Mouse (Mus musculus) neural tube, embryonic 12.5 days (tissue): ENCODE data around the gene Vmn1r38. TPM values are rescaled to one million over a fixed set of nuclear protein-coding genes. Genes with fewer than 3 reads are reported as not detected.
"Not testable (repeated sequence)": the region's sequence is repeated elsewhere in the genome, so short reads cannot be mapped to it uniquely, and the experiment has no call there.

Experiments used
- ATAC-seq: fragments of 200-750 bp; cut with Nextera tagmentation; 2 replicates; pipeline ENCODE4 v1.8.0; 2017; ENCODE audit warnings: low read depth, mild to moderate bottlenecking, moderate TSS enrichment, moderate library complexity; ENCODE audit not compliant: low FRiP score
- H3K27ac ChIP-seq: fragments of 300-500 bp; sonication (generic); 2 replicates; pipeline ENCODE4 v1.5.1; 2016
- H3K27me3 ChIP-seq: fragments of 300-500 bp; sonication (generic); replicated peaks from 2 replicates; pipeline ENCODE4 v1.6.1; 2016; ENCODE audit warnings: mild to moderate bottlenecking
- H3K36me3 ChIP-seq: fragments of 300-500 bp; sonication (generic); 2 replicates; pipeline ENCODE4 v1.6.1; 2016; ENCODE audit warnings: mild to moderate bottlenecking
- H3K4me1 ChIP-seq: fragments of 300-500 bp; sonication (generic); 2 replicates; pipeline ENCODE4 v1.6.1; 2016
- H3K4me2 ChIP-seq: fragments of 300-500 bp; sonication (generic); replicated peaks from 2 replicates; pipeline ENCODE4 v1.6.1; 2016; ENCODE audit warnings: mild to moderate bottlenecking
- H3K4me3 ChIP-seq: fragments of 300-500 bp; sonication (generic); 2 replicates; pipeline ENCODE4 v1.5.1; 2016
- H3K9ac ChIP-seq: fragments of 300-500 bp; sonication (generic); 2 replicates; pipeline ENCODE4 v1.6.1; 2016; ENCODE audit warnings: mild to moderate bottlenecking
- H3K9me3 ChIP-seq: fragments of 300-500 bp; sonication (generic); 2 replicates; pipeline ENCODE4 v1.6.1; 2016; ENCODE audit warnings: mild to moderate bottlenecking
- WGBS: fragments of 180-500 bp; shearing (Covaris S2); methylation state at CpG from one replicate; pipeline ENCODE4 v1.1.7; 2016; 5-methylcytosine and 5-hydroxymethylcytosine counted together
- polyA plus RNA-seq: library from polyadenylated mRNA; unstranded; fragments of >200 nt; fragmentation: Nextera tagmentation; extraction: Ambion mirVana; gene quantifications from 2 replicates; pipeline ENCODE4 v1.2.1, GENCODE M21; 2016

Gene Vmn1r38
- polyA plus RNA-seq: not detected in 2 replicates

DNA sequence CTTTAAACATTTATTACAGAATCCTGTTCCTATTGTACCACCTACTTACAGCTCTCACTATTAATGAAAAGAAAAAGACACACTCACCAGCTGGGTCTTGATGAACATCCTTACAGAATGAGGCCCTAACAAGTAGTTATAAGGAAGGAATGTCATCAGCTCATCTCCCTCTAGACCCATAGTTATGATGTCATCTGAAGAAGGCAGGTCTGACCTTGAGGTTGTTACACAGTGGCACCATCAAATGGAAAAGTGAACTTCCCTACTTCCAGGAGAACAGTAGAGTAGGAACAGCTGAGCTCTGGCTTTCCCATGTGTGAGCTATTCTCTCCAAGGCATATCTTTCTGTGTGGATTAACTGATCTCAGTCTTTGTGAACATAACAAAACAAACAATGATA, at the start of gene Vmn1r38:
Vmn1r38 (minus strand) TSS at position 101 of the 400 bp plus-strand sequence.
- H3K27me3 ChIP-seq, H3K27ac ChIP-seq, H3K4me1 ChIP-seq, H3K36me3 ChIP-seq, H3K9me3 ChIP-seq, H3K4me3 ChIP-seq, ATAC-seq, H3K4me2 ChIP-seq, H3K9ac ChIP-seq: not testable (repeated sequence)

DNA sequence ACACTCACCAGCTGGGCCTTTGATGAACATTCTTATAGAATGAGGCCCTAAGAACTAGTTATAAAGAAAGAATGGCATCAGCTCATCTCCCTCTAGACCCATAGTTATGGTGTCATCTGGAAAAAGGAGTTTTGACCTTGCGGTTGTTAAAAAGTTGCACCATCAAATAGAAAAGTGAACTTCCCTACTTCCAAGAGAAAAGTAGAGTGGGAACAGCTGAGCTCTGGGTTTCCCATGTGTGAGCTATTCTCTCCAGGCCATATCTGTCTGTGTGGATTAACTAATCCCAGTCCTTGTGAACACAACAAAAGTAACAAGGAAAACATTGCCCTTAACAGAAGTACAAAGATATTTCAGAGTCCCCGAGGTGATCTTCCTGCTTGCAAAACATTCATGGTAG, 28.1 kb upstream of the Vmn1r38 start, which contains the start of gene Vmn1r39:
Vmn1r39 (minus strand) TSS at position 101 of the 400 bp plus-strand sequence.
- no peaks in the 10 kb centered on the region for H3K9me3 ChIP-seq
- no peaks in the 10 kb centered on the region for H3K36me3 ChIP-seq
- no peak within 1 kb of the TSS for H3K27ac ChIP-seq
- no peak within 1 kb of the TSS for H3K4me3 ChIP-seq
- ATAC-seq: no peak
- no peaks in the 10 kb centered on the region for H3K27me3 ChIP-seq
- no peak within 1 kb of the TSS for H3K4me2 ChIP-seq
- H3K4me1 ChIP-seq: no peaks in the 10 kb centered on the region
- 97% methylated on average over 2 of the region's 2 CpGs for WGBS
- no peak within 1 kb of the TSS for H3K9ac ChIP-seq

DNA sequence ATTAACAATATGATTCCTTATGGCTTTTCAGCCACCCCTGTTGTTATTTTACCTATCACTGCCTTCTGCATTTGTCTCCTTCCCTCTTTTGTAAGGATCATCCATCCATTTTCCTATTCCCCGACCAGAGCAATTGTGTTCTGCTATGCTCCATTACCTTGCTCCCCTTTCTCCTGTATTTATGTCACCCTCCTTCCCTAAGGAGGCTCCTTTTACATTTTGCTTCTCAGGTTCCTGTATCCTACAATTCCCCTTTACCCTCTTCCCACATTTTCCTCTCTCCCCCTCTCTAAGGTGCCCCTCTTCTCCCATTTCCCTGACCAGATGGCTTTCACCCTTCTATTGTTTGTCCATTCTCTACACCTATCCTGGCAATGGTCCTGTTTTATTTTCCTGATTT, 23.9 kb upstream of the Vmn1r38 start:
- Histone ChIP-seq H3K27ac (no peak overlapping the region), H3K9me3 (no peaks in the 10 kb centered on the region), H3K4me1 (no peaks in the 10 kb centered on the region), H3K4me2 (no peak overlapping the region), H3K36me3 (no peaks in the 10 kb centered on the region), H3K9ac (no peak overlapping the region), H3K4me3 (no peak overlapping the region), H3K27me3 (no peaks in the 10 kb centered on the region)
- WGBS: 34% methylated on average over 1 of the region's 1 CpGs
- ATAC-seq: no peak

DNA sequence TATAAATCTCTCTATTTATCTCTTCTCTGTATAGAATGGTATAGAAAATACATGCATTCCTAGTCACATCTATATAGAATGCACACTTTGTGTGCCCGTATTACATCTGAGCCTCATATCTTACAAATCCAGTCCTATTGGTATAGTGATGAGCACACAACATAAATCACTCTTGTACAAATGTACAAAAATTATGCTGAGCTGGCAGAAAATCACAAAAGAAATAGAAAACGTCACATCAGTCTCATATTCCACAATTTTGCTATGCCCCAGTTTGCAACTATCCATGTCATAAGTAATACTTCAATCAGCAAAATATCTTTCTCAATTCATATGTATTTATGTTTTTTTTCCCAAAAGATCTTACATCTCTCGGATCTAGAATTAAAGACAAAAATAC, 23.3 kb upstream of the Vmn1r38 start:
- Histone ChIP-seq H3K4me1 (no peaks in the 10 kb centered on the region), H3K27ac (no peak overlapping the region), H3K4me2 (no peak overlapping the region), H3K4me3 (no peak overlapping the region), H3K36me3 (no peaks in the 10 kb centered on the region), H3K27me3 (no peaks in the 10 kb centered on the region), H3K9ac (no peak overlapping the region), H3K9me3 (no peaks in the 10 kb centered on the region)
- no peak for ATAC-seq
- WGBS: 85% methylated on average over 3 of the region's 3 CpGs

DNA sequence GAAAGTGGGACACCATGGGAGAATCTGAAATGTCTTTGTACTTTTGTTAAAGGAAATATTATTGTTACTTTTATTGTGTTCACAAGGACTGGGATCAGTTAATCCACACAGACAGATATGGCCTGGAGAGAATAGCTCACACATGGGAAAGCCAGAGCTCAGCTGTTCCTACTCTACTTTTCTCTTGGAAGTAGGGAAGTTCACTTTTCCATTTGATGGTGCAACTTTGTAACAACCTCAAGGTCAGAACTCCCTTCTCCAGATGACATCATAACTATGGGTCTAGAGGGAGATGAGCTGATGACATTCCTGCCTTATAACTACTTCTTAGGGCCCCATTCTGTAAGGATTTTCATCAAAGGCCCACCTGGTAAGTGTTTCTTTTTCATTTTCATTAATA, 53.3 kb downstream of the Vmn1r38 start, which contains the start of gene Vmn1r37:
Vmn1r37 (plus strand) TSS at position 301 of the 400 bp plus-strand sequence.
- H3K9ac ChIP-seq, ATAC-seq, H3K4me3 ChIP-seq, H3K4me2 ChIP-seq, H3K27me3 ChIP-seq, H3K9me3 ChIP-seq, H3K27ac ChIP-seq, H3K4me1 ChIP-seq, H3K36me3 ChIP-seq: not testable (repeated sequence)

Other genes starting within 250 kb of the Vmn1r38 start
- 69.5 and 78.4 TPM in 2 replicates for gene Mad2l1, start 247.2 kb downstream of the Vmn1r38 start, polyA plus RNA-seq
- gene Vmn1r32, start 222.5 kb downstream of the Vmn1r38 start, polyA plus RNA-seq: 0.06 and 0.14 TPM in 2 replicates
- gene Vmn1r33, start 164.3 kb downstream of the Vmn1r38 start, polyA plus RNA-seq: not detected in 2 replicates
- not detected in 2 replicates for gene Vmn1r34, start 138.7 kb downstream of the Vmn1r38 start, polyA plus RNA-seq
- not detected in 2 replicates for gene Vmn1r35, start 96.7 kb downstream of the Vmn1r38 start, polyA plus RNA-seq
- gene Vmn1r36, start 63.5 kb downstream of the Vmn1r38 start, polyA plus RNA-seq: not detected in 2 replicates
- gene Vmn1r37, start 53.2 kb downstream of the Vmn1r38 start, polyA plus RNA-seq: not detected in 2 replicates
- gene Vmn1r39, start 28.0 kb upstream of the Vmn1r38 start, polyA plus RNA-seq: not detected in 2 replicates
- gene Gng12, start 113.8 kb upstream of the Vmn1r38 start, polyA plus RNA-seq: 38.0 and 41.8 TPM in 2 replicates